Mouse (Mus musculus): ENCODE measurements around the gene Rcsd1.

The Rcsd1 gene

GRCm38 (mm10) chr1:165616652-165617051 lies 92.9 kb downstream of the Rcsd1 start:
- DNase-seq = no peak

- no peak for DNase-seq
Measured at GRCm38 (mm10) chr1:165614793-165615192, 94.8 kb downstream of the Rcsd1 start.

GRCm38 (mm10) chr1:165613926-165614325 lies 95.6 kb downstream of the Rcsd1 start:
- DNase-seq = no peak

GRCm38 (mm10) chr1:165612714-165613113 lies 96.8 kb downstream of the Rcsd1 start:
- no peak for DNase-seq

GRCm38 (mm10) chr1:165610321-165610999 lies 99.1 kb downstream of the Rcsd1 start:
- DNase-seq = no peak

GRCm38 (mm10) chr1:165609495-165610320 lies 99.8 kb downstream of the Rcsd1 start:
- no peak for DNase-seq

GRCm38 (mm10) chr1:165608904-165609303 lies 100.7 kb downstream of the Rcsd1 start:
- no peak for DNase-seq

- DNase-seq = no peak
Measured at GRCm38 (mm10) chr1:165605774-165606173, 103.8 kb downstream of the Rcsd1 start.

- DNase-seq = no peak
Measured at GRCm38 (mm10) chr1:165605108-165605507, 104.4 kb downstream of the Rcsd1 start.

GRCm38 (mm10) chr1:165604203-165604602 lies 105.4 kb downstream of the Rcsd1 start:
- no peak for DNase-seq

GRCm38 (mm10) chr1:165603218-165603617 lies 106.3 kb downstream of the Rcsd1 start:
- no peak for DNase-seq

- no peak for DNase-seq
Measured at GRCm38 (mm10) chr1:165601775-165602280, 107.7 kb downstream of the Rcsd1 start.
